Mouse (Mus musculus) intestine, embryonic 16.5 days (tissue): ENCODE results near the gene Prkra. TPM values are rescaled to one million over a fixed set of nuclear protein-coding genes. Genes with fewer than 3 reads are reported as not detected.
"Not testable (repeated sequence)": the region's sequence is repeated elsewhere in the genome, so short reads cannot be mapped to it uniquely, and the experiment has no call there.

Source experiments
- ATAC-seq: fragments of 200-750 bp; cut with Nextera tagmentation; 2 replicates; pipeline ENCODE4 v1.8.0; 2017; ENCODE audit warnings: moderate TSS enrichment, moderate library complexity
- H3K27ac ChIP-seq: fragments of 300-500 bp; sonication (generic); 2 replicates; pipeline ENCODE4 v1.5.1; 2014; ENCODE audit warnings: mild to moderate bottlenecking, low read length
- H3K27me3 ChIP-seq: fragments of 300-500 bp; sonication (generic); replicated peaks from 2 replicates; pipeline ENCODE4 v1.6.1; 2014; ENCODE audit warnings: low read length, control low read depth, mixed read lengths; ENCODE audit not compliant: control insufficient read depth, insufficient read depth
- H3K36me3 ChIP-seq: fragments of 300-500 bp; sonication (generic); 2 replicates; pipeline ENCODE4 v1.6.1; 2014; ENCODE audit warnings: low read length, control low read depth; ENCODE audit not compliant: control insufficient read depth, insufficient read depth
- H3K4me1 ChIP-seq: fragments of 300-500 bp; sonication (generic); 2 replicates; pipeline ENCODE4 v1.6.1; 2014; ENCODE audit warnings: low read length, control low read depth, mixed read lengths; ENCODE audit not compliant: control insufficient read depth, insufficient read depth
- H3K4me2 ChIP-seq: fragments of 300-500 bp; sonication (generic); 2 replicates; pipeline ENCODE4 v1.6.1; 2014; ENCODE audit warnings: low read depth, low read length, control low read depth
- H3K4me3 ChIP-seq: fragments of 300-500 bp; sonication (generic); 2 replicates; pipeline ENCODE4 v1.5.1; 2014; ENCODE audit warnings: mild to moderate bottlenecking, low read length
- H3K9ac ChIP-seq: fragments of 300-500 bp; sonication (generic); 2 replicates; pipeline ENCODE4 v1.6.1; 2014; ENCODE audit warnings: low read depth, low read length
- H3K9me3 ChIP-seq: fragments of 300-500 bp; sonication (generic); 2 replicates; pipeline ENCODE4 v1.6.1; 2016; ENCODE audit warnings: low read length, control low read depth; ENCODE audit not compliant: control insufficient read depth
- WGBS: fragments of 180-500 bp; shearing (Covaris S2); extraction: QIAGEN DNeasy Blood & Tissue Kit; methylation state at CpG from one replicate; pipeline ENCODE4 v1.1.7; 2014; 5-methylcytosine and 5-hydroxymethylcytosine counted together
- polyA plus RNA-seq: library from polyadenylated mRNA; unstranded; fragments of >200 nt; fragmentation: Nextera tagmentation; extraction: Ambion mirVana; gene quantifications from 2 replicates; pipeline ENCODE4 v1.2.1, GENCODE M21; 2015

Prkra gene
- polyA plus RNA-seq, 1 experiment from 2014 or later, result 38.3 TPM

DNA sequence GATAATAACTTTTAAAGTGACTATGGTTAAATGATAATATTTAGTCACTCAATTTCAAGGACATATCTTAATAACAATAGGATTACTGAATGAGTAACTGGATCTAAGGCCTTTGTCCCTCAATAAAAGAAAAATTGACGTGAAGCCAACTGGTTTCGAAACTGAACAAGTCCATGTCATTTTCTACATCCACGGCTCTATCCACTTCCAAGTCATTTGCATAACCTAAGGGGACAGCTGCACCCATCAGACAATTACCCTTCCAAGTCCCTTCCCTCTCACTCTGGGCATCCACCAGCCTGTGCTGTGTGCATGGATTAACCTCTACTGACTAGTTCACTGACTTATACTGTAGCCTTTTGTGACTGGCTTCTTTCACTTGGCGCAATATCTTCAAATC is 16.2 kb downstream of the Prkra start:
- H3K27me3 ChIP-seq, result no peaks in the 10 kb centered on the region
- no peak overlapping the region for H3K4me3 ChIP-seq
- H3K36me3 ChIP-seq, result peaks cover 24% of the 10 kb centered on the region
- 81% methylated on average over 4 of the region's 4 CpGs for WGBS
- H3K9me3 ChIP-seq, result no peaks in the 10 kb centered on the region
- no peaks in the 10 kb centered on the region for H3K4me1 ChIP-seq
- H3K9ac ChIP-seq, result no peak overlapping the region
- H3K27ac ChIP-seq, result no peak overlapping the region
- H3K4me2 ChIP-seq, result no peak overlapping the region
- no peak for ATAC-seq

DNA sequence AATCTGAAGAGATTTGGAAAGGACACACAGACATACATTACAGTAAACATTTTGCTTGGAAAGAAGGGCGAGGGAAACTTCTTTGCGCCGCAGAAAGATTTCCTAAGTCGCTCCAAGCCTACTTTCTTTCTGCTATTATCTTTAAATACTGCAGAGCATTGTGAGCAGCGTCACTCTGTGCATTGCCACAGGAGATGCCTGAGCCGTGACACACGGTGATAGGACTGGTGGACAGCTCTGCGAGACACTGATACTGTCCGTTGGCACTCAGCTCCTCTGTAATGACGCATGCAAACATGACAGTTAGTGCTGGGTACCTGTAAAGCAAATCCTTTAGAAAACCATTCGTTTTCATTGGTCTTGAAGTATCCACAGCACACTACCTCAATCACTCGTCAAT is 17.5 kb downstream of the Prkra start:
- ATAC-seq, result no peak
- Histone ChIP-seq H3K4me3 (no peak overlapping the region), H3K27ac (no peak overlapping the region), H3K36me3 (peaks cover 23% of the 10 kb centered on the region), H3K4me2 (no peak overlapping the region), H3K27me3 (no peaks in the 10 kb centered on the region), H3K9me3 (no peaks in the 10 kb centered on the region), H3K4me1 (no peaks in the 10 kb centered on the region), H3K9ac (no peak overlapping the region)
- 89% methylated on average over 12 of the region's 12 CpGs for WGBS

DNA sequence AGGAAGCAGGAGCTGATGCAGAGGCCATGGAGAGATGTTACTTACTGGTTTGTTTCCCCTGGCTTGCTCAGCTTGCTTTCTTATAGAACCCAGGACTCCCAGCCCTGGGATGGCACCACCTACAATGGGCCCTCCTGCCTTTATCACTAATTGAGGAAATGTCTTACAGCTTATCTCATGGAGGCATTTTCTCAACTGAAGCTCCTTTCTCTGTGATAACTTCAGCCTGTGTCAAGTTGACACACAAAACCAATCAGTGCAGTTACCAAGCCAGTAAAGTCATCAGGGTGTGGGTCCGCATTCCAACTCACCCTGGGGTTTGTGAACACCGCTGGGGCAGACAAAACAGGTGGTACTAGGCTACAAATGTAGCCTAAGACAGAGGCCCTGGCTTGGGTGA is 25.5 kb downstream of the Prkra start:
- H3K9ac ChIP-seq, H3K27ac ChIP-seq, H3K4me1 ChIP-seq, ATAC-seq, H3K27me3 ChIP-seq, H3K9me3 ChIP-seq, H3K4me3 ChIP-seq, H3K4me2 ChIP-seq: not testable (repeated sequence)
- peaks cover 18% of the 10 kb centered on the region for H3K36me3 ChIP-seq
- 88% methylated on average over 2 of the region's 2 CpGs for WGBS

DNA sequence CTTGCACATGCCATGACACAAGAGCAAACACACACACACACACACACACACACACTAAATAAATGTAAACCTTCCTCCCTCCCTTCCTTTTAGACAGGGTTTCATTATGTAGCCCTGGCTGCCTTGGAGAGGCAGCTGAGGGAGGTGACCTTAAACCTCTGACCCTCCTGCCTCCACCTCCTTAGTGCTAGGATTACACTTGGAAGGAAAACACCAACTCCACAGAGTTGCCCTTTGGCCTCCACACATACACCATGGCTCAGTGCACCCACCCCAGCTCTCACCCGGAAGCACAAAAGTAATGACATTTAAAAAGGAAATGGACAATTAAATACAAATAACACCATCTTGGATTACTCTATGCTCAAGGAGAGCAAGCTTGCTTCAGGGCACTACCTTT is 26.1 kb downstream of the Prkra start:
- Histone ChIP-seq H3K27ac (no peak overlapping the region), H3K9me3 (no peaks in the 10 kb centered on the region), H3K9ac (no peak overlapping the region), H3K4me1 (no peaks in the 10 kb centered on the region), H3K36me3 (peaks cover 13% of the 10 kb centered on the region), H3K27me3 (no peaks in the 10 kb centered on the region), H3K4me2 (no peak overlapping the region), H3K4me3 (no peak overlapping the region)
- 66% methylated on average over 1 of the region's 1 CpGs for WGBS
- no peak for ATAC-seq

DNA sequence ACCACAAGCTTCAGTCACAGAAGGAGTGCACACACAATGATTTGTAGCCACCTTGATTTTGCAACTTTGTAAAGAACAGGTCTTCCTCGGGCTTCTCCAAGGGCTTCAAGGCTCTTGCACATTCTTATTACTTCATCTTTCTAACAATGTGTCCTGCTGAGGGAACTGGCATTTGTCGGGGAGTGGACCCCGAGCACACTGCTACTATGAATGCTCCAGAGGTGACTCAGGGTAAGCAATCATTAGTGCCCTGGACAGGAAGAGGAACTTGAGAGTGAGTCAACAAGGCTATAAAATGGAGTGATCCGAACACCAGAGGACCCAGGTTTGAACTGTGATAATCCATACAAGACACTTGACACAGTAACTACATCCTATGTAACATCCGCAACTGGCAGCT is 27.6 kb downstream of the Prkra start:
- H3K4me2 ChIP-seq, result no peak overlapping the region
- no peak overlapping the region for H3K27ac ChIP-seq
- 79% methylated on average over 5 of the region's 5 CpGs for WGBS
- no peak overlapping the region for H3K9ac ChIP-seq
- H3K27me3 ChIP-seq, result no peaks in the 10 kb centered on the region
- no peaks in the 10 kb centered on the region for H3K9me3 ChIP-seq
- no peak for ATAC-seq
- H3K4me3 ChIP-seq, result no peak overlapping the region
- H3K36me3 ChIP-seq, result peaks cover 7% of the 10 kb centered on the region
- no peaks in the 10 kb centered on the region for H3K4me1 ChIP-seq

DNA sequence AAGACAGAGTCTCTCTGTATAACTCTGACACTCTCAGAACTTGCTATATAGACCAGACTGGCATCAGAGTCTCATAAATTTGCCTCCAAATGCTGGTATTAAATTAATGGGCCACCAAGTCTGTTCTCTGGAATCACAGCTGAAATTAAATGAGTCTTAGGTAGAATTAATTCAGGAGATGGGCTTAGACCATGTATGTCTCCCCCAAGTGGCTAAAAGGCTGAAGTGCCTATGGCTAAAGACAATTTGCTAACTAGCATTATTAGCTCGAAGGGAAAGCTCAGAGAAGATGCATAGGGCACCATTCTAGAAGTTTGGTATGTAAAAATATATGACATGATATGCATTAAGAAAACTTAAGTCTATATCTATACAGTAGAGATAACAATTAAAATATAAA is 29.7 kb downstream of the Prkra start:
- Histone ChIP-seq H3K4me2 (no peak overlapping the region), H3K36me3 (no peaks in the 10 kb centered on the region), H3K9ac (no peak overlapping the region), H3K27me3 (no peaks in the 10 kb centered on the region), H3K4me1 (no peaks in the 10 kb centered on the region), H3K9me3 (no peaks in the 10 kb centered on the region), H3K4me3 (no peak overlapping the region), H3K27ac (no peak overlapping the region)
- 22% methylated on average over 1 of the region's 1 CpGs for WGBS
- ATAC-seq, result no peak

DNA sequence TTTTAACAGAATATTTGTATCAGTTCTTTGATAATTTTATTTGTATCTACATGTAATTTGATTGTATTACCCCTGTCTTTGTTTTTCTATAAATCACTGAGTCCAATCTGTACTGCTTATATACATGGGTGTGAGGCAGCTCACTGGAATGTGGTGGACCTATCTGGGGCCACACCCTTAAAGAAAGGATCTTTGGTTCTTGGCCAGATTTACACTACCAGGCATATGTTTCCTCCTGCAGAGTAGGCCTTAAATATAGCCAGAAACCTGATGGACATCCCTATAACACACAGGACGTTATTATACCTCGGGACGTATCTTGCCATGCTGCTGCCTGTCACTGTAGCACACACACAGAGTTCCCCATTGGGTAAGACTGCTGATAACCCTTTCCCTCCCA is 35.8 kb downstream of the Prkra start:
- Histone ChIP-seq H3K27ac (no peak overlapping the region), H3K4me3 (no peak overlapping the region), H3K9ac (no peak overlapping the region), H3K4me1 (0 out of 2 replicates have a peak, but pooled peaks cover 4% of the 10 kb centered on the region), H3K9me3 (no peaks in the 10 kb centered on the region), H3K27me3 (no peaks in the 10 kb centered on the region), H3K4me2 (no peak overlapping the region), H3K36me3 (no peaks in the 10 kb centered on the region)
- WGBS, result 88% methylated on average over 3 of the region's 3 CpGs
- ATAC-seq, result no peak; the same call in 1 of the 2 replicates

DNA sequence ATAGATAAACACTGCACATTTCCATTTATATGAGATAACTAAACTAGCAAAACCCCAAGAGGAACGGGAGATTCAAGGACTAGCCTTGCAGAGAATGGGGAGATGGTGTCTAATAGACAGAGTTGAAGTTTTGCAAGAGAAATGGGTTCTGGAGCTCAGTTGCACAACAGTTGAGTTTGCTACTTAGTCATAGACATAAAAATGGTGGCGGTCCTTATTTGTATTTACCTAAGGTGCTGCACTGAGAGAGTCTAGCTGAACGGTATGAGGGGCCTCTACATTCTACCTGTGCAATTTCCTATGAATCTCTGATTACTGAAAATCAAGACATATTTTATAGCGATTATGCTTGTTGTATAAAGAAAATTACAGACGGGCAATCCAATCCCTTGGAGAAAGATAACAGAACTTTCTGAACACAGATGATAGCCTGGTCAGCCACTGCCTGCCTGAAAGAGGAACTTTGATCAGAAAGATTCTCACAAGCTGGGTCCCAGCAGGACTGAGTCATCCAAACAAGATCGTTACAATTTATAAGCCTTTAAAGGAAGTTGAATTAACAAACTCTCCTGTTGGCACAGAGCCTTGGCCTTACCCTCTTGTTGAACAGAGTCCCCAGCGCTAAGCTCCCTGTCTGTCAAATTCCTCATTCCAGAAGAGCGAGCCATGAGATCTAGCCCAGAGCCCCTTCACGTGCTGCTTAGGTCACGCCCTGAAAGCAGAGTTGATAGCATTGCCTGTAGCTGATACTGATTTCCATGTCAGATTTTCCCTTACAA is 37.3 kb downstream of the Prkra start:
- 51% methylated on average over 10 of the region's 10 CpGs for WGBS

DNA sequence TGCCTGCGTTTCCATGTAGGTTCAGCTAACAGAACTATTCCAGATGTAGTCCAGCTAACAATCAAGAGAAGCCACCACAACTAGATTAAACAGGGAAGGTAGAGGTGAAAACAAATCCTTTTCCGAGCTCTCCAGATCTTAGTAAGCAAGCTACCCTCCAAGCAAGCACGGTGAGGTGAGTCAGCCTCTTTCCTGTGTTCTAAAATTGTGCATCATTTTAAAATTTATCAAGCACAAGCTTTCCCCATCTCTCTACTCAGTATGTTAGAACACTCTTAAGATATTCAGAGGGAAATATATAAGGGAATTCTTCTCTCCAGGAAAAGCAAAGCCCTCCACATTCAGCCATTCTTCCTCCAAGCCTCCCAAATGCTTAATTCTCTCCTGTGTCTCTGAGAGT is 41.1 kb downstream of the Prkra start:
- WGBS, result 72% methylated on average over 3 of the region's 3 CpGs
- H3K36me3 ChIP-seq, result no peaks in the 10 kb centered on the region

More for the DNA sequence above, 37.3 kb downstream of the Prkra start:
- H3K4me2 ChIP-seq, result no peak overlapping the region
- peak; percentile 87 for ATAC-seq
- no peak overlapping the region for H3K9ac ChIP-seq
- no peaks in the 10 kb centered on the region for H3K9me3 ChIP-seq
- H3K27me3 ChIP-seq, result no peaks in the 10 kb centered on the region
- H3K36me3 ChIP-seq, result no peaks in the 10 kb centered on the region
- H3K4me1 ChIP-seq, result 0 out of 2 replicates have a peak, but pooled peaks cover 4% of the 10 kb centered on the region
- H3K27ac ChIP-seq, result peak overlapping the region; percentile 34
- no peak overlapping the region for H3K4me3 ChIP-seq

DNA sequence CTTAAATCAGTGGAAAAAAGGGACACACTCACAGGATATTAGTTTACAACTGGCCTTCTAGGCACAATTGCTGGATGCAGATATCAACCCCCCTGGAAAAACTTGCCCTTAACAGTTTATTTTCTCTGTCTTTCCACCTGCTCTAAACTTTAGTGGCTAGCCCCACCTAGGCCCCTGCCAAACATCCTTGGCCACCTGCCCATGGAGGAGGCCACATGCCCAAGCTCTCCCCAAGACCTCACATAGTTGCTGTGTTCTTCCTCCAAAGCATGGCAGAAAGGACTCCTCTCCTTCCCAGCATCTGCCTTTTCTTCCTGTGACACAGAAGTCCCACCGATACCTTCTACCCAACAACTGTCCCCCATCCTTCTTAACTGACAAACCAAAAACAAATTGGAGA is 45.6 kb downstream of the Prkra start:
- 100% methylated on average over 1 of the region's 1 CpGs for WGBS
- no peaks in the 10 kb centered on the region for H3K27me3 ChIP-seq
- no peaks in the 10 kb centered on the region for H3K36me3 ChIP-seq
- no peak overlapping the region for H3K27ac ChIP-seq
- no peak overlapping the region for H3K4me3 ChIP-seq
- no peaks in the 10 kb centered on the region for H3K4me1 ChIP-seq
- ATAC-seq, result no peak
- no peak overlapping the region for H3K4me2 ChIP-seq
- H3K9ac ChIP-seq, result no peak overlapping the region
- H3K9me3 ChIP-seq, result no peaks in the 10 kb centered on the region

More for the DNA sequence above, 41.1 kb downstream of the Prkra start:
- ATAC-seq, result no peak
- Histone ChIP-seq H3K4me2 (no peak overlapping the region), H3K27me3 (no peaks in the 10 kb centered on the region), H3K4me3 (no peak overlapping the region), H3K9ac (no peak overlapping the region), H3K9me3 (no peaks in the 10 kb centered on the region), H3K27ac (no peak overlapping the region), H3K4me1 (0 out of 2 replicates have a peak, but pooled peaks cover 4% of the 10 kb centered on the region)
